Mouse (Mus musculus) E14TG2a.4 (cell line): ENCODE results near the gene Pou5f1.

Source experiments
- CTCF ChIP-seq: conservative IDR thresholded peaks from 2 replicates; pipeline ENCODE4 v1.5.1; 2014; ENCODE audit warnings: low read length
- NANOG ChIP-seq: IDR thresholded peaks from 2 replicates; pipeline ENCODE4 v1.6.1; 2014; ENCODE audit warnings: borderline replicate concordance, low read length, mixed read lengths

DNA sequence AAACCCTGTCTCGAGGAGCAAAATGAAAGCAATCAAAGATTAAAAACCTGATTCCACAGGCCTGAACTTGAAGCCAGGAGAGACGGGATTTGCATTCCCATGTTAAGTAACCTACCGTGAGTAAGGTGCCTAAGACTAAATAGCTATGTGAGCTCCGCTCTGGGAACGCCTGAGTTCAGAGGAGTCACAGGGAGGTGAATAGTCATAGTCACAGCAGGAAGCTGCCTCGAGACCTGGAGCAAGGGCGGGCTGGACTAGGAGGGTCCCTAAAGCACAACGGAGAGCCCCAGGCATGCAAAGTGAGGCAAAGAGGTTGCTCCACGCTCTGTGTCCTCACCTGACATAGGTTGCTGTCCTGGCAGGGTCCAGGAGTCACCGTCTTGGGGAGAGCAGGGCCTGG is 33.7 kb downstream of the Pou5f1 start:
- no peak for TF ChIP-seq CTCF
- peak; percentile 56; the same call in 1 of the 2 replicates for TF ChIP-seq NANOG
